Mouse (Mus musculus) neural tube, embryonic 14.5 days (tissue): Measurements from ENCODE around the gene Gdpd3. TPM values are rescaled to one million over a fixed set of nuclear protein-coding genes. Genes with fewer than 3 reads are reported as not detected.
A peak's percentile ranks its signal among the peaks of the same experiment; 100 is the strongest.

ENCODE experiments used
- ATAC-seq: fragments of 200-750 bp; cut with Nextera tagmentation; 2 replicates; pipeline ENCODE4 v1.8.0; 2017; ENCODE audit warnings: low read depth, mild to moderate bottlenecking, moderate TSS enrichment, moderate library complexity
- H3K27ac ChIP-seq: fragments of 300-500 bp; sonication (generic); 2 replicates; pipeline ENCODE4 v1.5.1; 2014; ENCODE audit warnings: low read depth, mild to moderate bottlenecking, control low read depth, low read length, moderate library complexity, mixed read lengths
- H3K27me3 ChIP-seq: fragments of 300-500 bp; sonication (generic); 2 replicates; pipeline ENCODE4 v1.6.1; 2014; ENCODE audit warnings: low read length; ENCODE audit not compliant: control insufficient read depth, insufficient read depth
- H3K36me3 ChIP-seq: fragments of 300-500 bp; sonication (generic); 2 replicates; pipeline ENCODE4 v1.6.1; 2014; ENCODE audit warnings: low read length, mixed read lengths; ENCODE audit not compliant: control insufficient read depth, insufficient read depth
- H3K4me1 ChIP-seq: fragments of 300-500 bp; sonication (generic); 2 replicates; pipeline ENCODE4 v1.6.1; 2014; ENCODE audit warnings: low read length; ENCODE audit not compliant: control insufficient read depth, insufficient read depth
- H3K4me2 ChIP-seq: fragments of 300-500 bp; sonication (generic); 2 replicates; pipeline ENCODE4 v1.6.1; 2014; ENCODE audit warnings: mild to moderate bottlenecking, low read depth, low read length, control low read depth
- H3K4me3 ChIP-seq: fragments of 300-500 bp; sonication (generic); 2 replicates; pipeline ENCODE4 v1.5.1; 2014; ENCODE audit warnings: low read depth, low read length, control low read depth, mixed read lengths
- H3K9ac ChIP-seq: fragments of 300-500 bp; sonication (generic); replicated peaks from 2 replicates; pipeline ENCODE4 v1.6.1; 2014; ENCODE audit warnings: low read depth, mild to moderate bottlenecking, control low read depth, low read length, mixed read lengths
- H3K9me3 ChIP-seq: fragments of 300-500 bp; sonication (generic); 2 replicates; pipeline ENCODE4 v1.6.1; 2016; ENCODE audit warnings: low read length; ENCODE audit not compliant: control insufficient read depth
- WGBS: fragments of 180-500 bp; shearing (Covaris S2); extraction: QIAGEN DNeasy Blood & Tissue Kit; methylation state at CpG from one replicate; pipeline ENCODE4 v1.1.7; 2014; 5-methylcytosine and 5-hydroxymethylcytosine counted together
- polyA plus RNA-seq: library from polyadenylated mRNA; unstranded; fragments of >200 nt; fragmentation: Nextera tagmentation; extraction: Ambion mirVana; gene quantifications from 2 replicates; pipeline ENCODE4 v1.2.1, GENCODE M21; 2014

The Gdpd3 gene
- polyA plus RNA-seq, 1 experiment from 2014 or later = 1.8 TPM

DNA sequence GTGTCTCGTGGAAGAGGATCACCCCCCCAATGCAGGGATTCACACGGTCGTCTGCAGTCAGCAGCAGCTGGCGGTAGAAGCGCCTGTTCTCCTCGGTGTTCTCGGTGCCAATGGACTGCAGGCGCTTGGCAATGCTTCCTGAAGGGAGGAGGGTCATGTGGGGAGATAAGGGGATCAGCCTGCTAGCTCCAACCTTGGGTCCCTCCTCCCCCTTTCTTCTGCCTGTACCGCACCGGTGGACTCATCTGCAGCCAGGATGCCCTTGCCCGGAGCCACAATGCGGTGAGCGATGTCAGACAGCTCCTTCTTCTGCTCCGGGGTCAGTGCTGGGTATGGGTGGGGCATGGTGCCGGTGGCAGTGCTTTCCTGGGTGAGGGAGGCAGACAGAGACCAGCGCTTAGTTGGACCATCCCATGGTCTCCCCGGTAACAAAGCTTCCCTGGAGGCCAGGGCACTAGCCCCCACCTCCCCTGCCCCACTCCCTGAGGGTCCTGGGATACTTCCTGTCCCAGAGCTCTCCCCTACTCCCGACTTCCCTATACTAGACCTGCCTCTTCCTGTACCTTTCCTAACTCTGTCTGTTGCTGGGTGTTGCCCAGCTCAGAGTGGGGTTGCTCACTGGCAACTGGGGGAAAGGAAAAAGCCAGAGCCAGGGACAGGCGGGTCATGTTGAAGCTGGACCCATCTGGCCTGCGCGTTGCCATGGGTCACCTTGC, 31.4 kb downstream of the Gdpd3 start, which contains the start of gene Fam57b:
Gene Fam57b, plus strand, starts transcription at position 258 of the 716 bp plus-strand sequence.
- H3K9me3 ChIP-seq = no peaks in the 10 kb centered on the region
- peak within 1 kb of the TSS; percentile 87 for H3K9ac ChIP-seq
- peaks cover 26% of the 10 kb centered on the region for H3K36me3 ChIP-seq
- ATAC-seq = no peak
- H3K27me3 ChIP-seq = no peaks in the 10 kb centered on the region
- peak within 1 kb of the TSS; percentile 95 for H3K27ac ChIP-seq
- H3K4me3 ChIP-seq = peak within 1 kb of the TSS; percentile 81
- H3K4me1 ChIP-seq = peaks cover 19% of the 10 kb centered on the region
- WGBS = 23% methylated on average over 21 of the region's 21 CpGs
- peak within 1 kb of the TSS; percentile 90 for H3K4me2 ChIP-seq

DNA sequence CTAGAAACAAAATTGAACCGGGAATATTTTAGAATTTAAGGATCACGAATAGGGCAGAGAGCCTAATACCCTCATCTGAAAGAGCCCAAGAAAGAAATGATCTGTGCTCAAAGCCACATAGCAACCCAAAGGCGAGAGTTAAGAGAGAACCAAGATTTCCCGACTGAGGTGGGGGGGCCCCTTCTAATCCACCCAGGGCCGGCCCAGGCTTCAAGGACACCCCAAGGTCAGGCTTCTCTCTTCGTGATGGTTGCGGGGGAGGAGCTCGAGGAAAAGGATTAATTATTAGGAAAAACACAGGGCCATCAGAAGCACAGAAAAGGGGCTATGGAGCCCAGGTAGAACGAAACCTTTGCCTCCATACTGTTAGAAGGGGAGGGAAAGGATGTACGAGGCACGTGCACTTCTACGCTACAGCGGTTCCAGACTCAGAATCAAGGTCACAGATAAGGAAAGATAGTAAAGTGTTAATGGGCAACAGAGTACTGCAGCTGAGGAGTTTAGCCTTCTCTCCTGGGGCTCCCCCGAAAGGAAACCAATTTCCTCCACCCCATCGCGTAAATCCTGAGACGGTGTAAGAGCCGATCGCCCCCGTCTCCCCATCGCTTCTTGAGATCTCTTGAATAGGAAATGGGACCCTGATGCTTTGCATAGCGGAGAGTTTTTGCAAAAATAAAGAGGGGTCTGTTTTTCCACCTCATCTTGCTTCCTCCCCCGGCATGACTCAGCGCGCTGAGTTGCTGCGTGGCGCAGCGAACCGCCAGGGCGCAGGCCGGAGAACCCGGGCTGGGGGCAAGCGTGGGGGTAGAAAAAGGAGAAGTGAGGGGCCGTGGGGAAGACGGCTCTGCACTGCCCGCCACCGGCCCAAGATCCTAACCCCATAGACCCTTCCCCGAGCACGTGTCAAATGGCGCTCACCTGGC, 32.3 kb downstream of the Gdpd3 start:
- no peaks in the 10 kb centered on the region for H3K27me3 ChIP-seq
- H3K36me3 ChIP-seq = peaks cover 26% of the 10 kb centered on the region
- WGBS = under 1% methylated on average over 40 of the region's 40 CpGs
- peak overlapping the region; percentile 87 for H3K9ac ChIP-seq
- H3K27ac ChIP-seq = peak overlapping the region; percentile 95
- H3K4me3 ChIP-seq = peak overlapping the region; percentile 81
- no peaks in the 10 kb centered on the region for H3K9me3 ChIP-seq
- no peak for ATAC-seq
- peaks cover 19% of the 10 kb centered on the region for H3K4me1 ChIP-seq
- H3K4me2 ChIP-seq = peak overlapping the region; percentile 90

DNA sequence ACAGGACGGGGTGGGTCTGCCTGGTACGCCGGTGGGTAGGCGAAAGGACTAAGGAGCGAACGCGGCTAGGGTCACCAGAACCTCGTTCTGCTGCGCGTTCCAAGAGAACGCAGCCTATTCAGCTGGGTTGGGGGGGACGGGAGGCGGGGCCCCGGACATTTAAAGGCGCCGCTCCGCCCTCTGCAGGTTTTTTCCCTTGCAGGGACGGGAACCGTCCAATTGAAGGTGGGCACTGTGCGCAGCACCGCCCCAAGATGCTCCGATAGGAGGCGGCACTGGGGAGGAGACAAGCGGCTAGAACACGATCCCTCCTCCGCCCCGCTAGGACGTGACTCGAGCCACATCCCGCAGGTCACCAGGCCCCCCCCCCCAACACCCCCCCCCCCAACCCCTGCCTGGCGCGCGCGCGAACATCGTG, 32.9 kb downstream of the Gdpd3 start:
- under 1% methylated on average over 29 of the region's 36 CpGs for WGBS
- peak; percentile 96 for ATAC-seq
- no peaks in the 10 kb centered on the region for H3K27me3 ChIP-seq
- H3K27ac ChIP-seq = peak overlapping the region; percentile 95
- no peaks in the 10 kb centered on the region for H3K9me3 ChIP-seq
- H3K4me3 ChIP-seq = peak overlapping the region; percentile 81
- peak overlapping the region; percentile 90 for H3K4me2 ChIP-seq
- H3K9ac ChIP-seq = peak overlapping the region; percentile 87
- peaks cover 25% of the 10 kb centered on the region for H3K36me3 ChIP-seq
- H3K4me1 ChIP-seq = peaks cover 19% of the 10 kb centered on the region

DNA sequence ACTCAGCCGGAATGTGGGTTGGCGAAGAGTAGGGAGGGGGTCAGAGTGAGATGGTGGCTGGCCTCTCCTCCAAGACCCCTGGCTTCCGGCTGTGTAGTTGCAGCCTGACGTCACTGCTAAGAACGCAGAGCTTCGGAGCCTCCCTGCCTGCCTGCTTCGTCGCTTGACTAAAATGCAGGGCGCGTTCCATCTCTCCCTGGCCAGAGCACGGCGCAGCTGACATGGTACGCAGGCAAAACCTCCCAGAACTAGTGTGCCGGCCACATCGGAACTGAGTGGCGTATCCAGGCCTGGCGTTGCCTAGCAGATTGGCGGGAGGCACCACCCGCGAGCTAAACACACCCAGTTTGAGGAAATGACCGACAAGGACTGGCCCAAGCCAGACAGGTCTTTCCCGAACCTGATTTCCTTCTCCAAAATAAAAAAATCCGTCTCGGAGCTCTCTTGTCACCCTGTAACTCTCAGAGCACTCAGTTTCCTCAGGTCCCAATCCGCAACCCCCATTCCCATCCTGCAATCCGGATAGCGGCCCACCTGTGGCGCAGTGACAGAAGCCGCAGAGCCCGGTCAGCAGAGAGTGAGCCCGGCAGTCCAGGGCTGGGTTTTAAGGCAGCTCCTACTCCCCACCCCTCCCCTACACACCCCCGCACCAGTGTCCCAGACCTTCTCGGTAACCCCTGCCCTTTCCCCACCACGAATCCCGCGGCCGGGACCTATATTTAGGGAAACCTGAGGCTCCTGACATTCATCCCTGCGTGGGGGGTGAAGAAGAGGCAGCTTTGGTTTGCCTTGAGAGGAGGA, 33.5 kb downstream of the Gdpd3 start:
- Histone ChIP-seq H3K27me3 (no peaks in the 10 kb centered on the region), H3K9me3 (no peaks in the 10 kb centered on the region), H3K4me1 (peaks cover 19% of the 10 kb centered on the region), H3K27ac (peak overlapping the region; percentile 95), H3K36me3 (peaks cover 22% of the 10 kb centered on the region), H3K4me3 (peak overlapping the region; percentile 81), H3K4me2 (peak overlapping the region; percentile 90), H3K9ac (peak overlapping the region; percentile 87)
- peak; percentile 93 for ATAC-seq
- 2% methylated on average over 38 of the region's 38 CpGs for WGBS

DNA sequence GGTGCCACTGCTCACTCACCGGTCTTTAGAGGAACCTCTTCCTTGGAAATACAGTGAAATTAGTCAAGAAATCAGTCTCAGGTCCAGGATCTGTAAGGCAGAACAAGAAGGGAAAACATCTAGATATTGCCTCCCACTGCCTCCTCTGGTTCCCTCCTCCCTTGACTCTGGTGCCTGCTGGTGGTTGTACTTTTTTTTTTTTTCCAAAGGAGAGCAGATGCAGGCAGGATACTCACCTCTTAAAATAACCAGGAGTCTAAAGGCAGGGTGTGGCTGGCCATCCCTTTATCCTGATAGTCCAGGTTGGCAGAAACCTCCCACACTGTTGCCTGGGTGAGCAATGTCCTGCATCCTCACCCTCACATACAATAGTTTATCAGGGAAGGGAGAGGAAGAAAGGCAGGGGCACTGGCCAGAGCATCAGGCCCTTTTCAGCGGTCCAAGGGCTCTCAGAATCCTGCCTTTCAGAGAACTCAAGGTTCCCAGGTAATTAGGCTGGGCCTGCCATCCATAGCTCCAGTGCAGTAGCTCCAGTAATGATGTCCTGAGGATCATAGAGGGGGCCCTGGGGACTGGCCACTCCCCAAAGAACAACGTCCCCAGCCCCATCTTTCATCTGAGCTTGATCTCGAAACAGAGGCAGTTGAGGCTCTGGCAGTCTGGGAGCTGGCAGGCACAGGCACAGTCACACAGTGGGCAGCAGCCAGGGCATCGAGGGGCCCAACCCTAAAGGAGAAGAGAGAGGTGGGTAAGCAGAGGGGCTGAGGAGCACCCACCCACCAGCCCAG, 34.3 kb downstream of the Gdpd3 start:
- peak overlapping the region; percentile 81 for H3K4me3 ChIP-seq
- peaks cover 15% of the 10 kb centered on the region for H3K36me3 ChIP-seq
- H3K27me3 ChIP-seq = no peaks in the 10 kb centered on the region
- no peak for ATAC-seq
- WGBS = 48% methylated on average over 5 of the region's 5 CpGs
- no peak overlapping the region; the same call in 1 of the 2 replicates for H3K27ac ChIP-seq
- peak overlapping the region; percentile 87 for H3K9ac ChIP-seq
- peaks cover 19% of the 10 kb centered on the region for H3K4me1 ChIP-seq
- peak overlapping the region; percentile 90 for H3K4me2 ChIP-seq
- H3K9me3 ChIP-seq = no peaks in the 10 kb centered on the region

DNA sequence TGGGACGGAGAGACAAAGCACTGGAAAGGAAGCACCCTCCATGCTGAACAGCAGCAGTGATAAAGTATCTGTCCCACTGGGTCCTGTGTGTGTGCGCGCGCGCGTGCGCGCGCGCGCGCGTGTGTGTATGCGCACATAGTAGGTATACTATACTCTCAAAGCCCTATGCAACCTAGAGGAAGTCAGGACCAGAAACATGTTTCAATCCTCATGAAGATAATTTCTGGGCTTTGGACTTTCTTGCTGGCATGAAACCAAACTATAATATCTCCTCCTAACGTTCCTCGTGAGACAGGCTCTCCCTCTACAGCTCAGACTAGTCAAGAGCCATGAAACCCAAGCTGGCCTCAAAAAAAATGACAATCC, 34.9 kb downstream of the Gdpd3 start:
- WGBS = 95% methylated on average over 16 of the region's 16 CpGs
- Histone ChIP-seq H3K27ac (no peak overlapping the region), H3K27me3 (no peaks in the 10 kb centered on the region), H3K4me1 (peaks cover 19% of the 10 kb centered on the region), H3K36me3 (peaks cover 11% of the 10 kb centered on the region), H3K4me3 (no peak overlapping the region), H3K9me3 (no peaks in the 10 kb centered on the region), H3K9ac (no peak overlapping the region), H3K4me2 (no peak overlapping the region)
- ATAC-seq = no peak

DNA sequence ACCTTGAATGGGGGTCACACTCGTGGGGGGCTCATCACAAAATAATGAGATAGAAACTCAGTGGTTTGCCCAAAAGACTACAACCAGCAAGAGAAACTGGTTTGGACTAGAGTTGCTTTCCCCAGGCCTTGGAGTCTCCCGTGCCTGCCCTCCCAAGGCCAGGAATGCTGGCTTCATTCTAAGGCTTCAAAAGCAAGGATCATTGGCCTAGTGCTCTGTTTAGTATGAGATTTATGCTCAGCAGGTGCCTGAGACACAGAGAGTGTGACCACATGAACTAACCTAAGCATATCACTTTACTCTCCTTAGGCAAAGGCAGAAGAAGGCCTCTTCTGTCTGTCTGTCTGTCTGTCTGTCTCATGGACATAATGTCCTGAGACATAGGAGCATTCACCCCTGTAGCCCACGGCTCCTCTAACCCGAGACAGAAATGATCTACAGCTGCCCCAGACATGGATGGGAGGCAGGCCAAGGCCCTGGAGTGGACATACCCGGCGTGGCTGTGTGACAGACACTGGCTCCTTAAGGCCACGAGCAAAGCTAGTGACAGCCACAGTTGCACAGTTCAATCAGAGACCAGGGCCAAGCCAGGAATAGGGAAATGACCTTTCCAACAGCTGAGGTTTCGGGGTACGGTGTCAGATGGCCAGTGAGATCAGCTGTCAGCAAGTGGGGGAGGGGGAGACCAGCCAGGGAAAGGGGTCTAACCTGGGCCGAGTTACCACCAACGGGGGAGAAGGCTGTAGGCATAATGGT, 36.2 kb downstream of the Gdpd3 start:
- Histone ChIP-seq H3K9ac (no peak overlapping the region), H3K4me3 (no peak overlapping the region), H3K36me3 (no peaks in the 10 kb centered on the region), H3K27ac (no peak overlapping the region), H3K27me3 (no peaks in the 10 kb centered on the region), H3K9me3 (no peaks in the 10 kb centered on the region), H3K4me1 (peaks cover 12% of the 10 kb centered on the region), H3K4me2 (no peak overlapping the region)
- ATAC-seq = no peak
- 83% methylated on average over 11 of the region's 11 CpGs for WGBS
